Mouse (Mus musculus): Measurements from ENCODE around the gene Celsr2. TPM values are rescaled to one million over a fixed set of nuclear protein-coding genes. Genes with fewer than 3 reads are reported as not detected.
A peak's percentile ranks its signal among the peaks of the same experiment; 100 is the strongest.

Celsr2 gene
- total and polyA plus RNA-seq, 2 experiments from 2014 or later: 1.2 to 5.5 TPM

GRCm38 (mm10) chr3:108405536-108406305 lies 9.6 kb downstream of the Celsr2 start:
- Histone ChIP-seq H3K4me2 (ENCODE audit: low read depth, low read length) (no peak overlapping the region), H3K36me3 (replicated peaks; ENCODE audit: control insufficient read depth, insufficient read depth, low read length) (no peaks in the 10 kb centered on the region), H3K9me3 (replicated peaks; ENCODE audit: control insufficient read depth, low read length) (no peaks in the 10 kb centered on the region), H3K27me3 (ENCODE audit: control insufficient read depth, insufficient read depth, low read length) (no peaks in the 10 kb centered on the region), H3K27ac (ENCODE audit: low read depth) (no peak overlapping the region), H3K4me3 (ENCODE audit: low read depth, low read length) (no peak overlapping the region), H3K4me1 (ENCODE audit: control insufficient read depth, insufficient read depth) (no peaks in the 10 kb centered on the region), H3K9ac (replicated peaks; ENCODE audit: low read depth, low read length) (no peak overlapping the region)
- ATAC-seq (ENCODE audit: insufficient read depth, low read depth): no peak
- no peak for TF ChIP-seq EP300 (IDR thresholded peaks at IDR 0.05; ENCODE audit: low read depth)
- no peak for TF ChIP-seq CTCF (IDR thresholded peaks at IDR 0.05; ENCODE audit: low read depth)
- no peak for DNase-seq (ENCODE audit: low spot score)
- WGBS: 53% methylated on average over 14 of the region's 14 CpGs

- no peak overlapping the region for H3K27ac ChIP-seq (ENCODE audit: low read depth)
- no peak overlapping the region for H3K4me2 ChIP-seq (ENCODE audit: low read depth, low read length)
- no peaks in the 10 kb centered on the region for H3K36me3 ChIP-seq (replicated peaks; ENCODE audit: control insufficient read depth, insufficient read depth, low read length)
- no peak overlapping the region for H3K9ac ChIP-seq (replicated peaks; ENCODE audit: low read depth, low read length)
- DNase-seq (ENCODE audit: low spot score): no peak
- 92% methylated on average over 15 of the region's 15 CpGs for WGBS
- H3K27me3 ChIP-seq (ENCODE audit: control insufficient read depth, insufficient read depth, low read length): no peaks in the 10 kb centered on the region
- no peaks in the 10 kb centered on the region for H3K9me3 ChIP-seq (replicated peaks; ENCODE audit: control insufficient read depth, low read length)
- no peak for TF ChIP-seq CTCF (IDR thresholded peaks at IDR 0.05; ENCODE audit: low read depth)
- TF ChIP-seq EP300 (IDR thresholded peaks at IDR 0.05; ENCODE audit: low read depth): no peak
- H3K4me3 ChIP-seq (ENCODE audit: low read depth, low read length): no peak overlapping the region
- no peaks in the 10 kb centered on the region for H3K4me1 ChIP-seq (ENCODE audit: control insufficient read depth, insufficient read depth)
- no peak for ATAC-seq (ENCODE audit: insufficient read depth, low read depth)
Observed at GRCm38 (mm10) chr3:108402528-108402920, 12.8 kb downstream of the Celsr2 start.

- Histone ChIP-seq H3K36me3 (replicated peaks; ENCODE audit: control insufficient read depth, insufficient read depth, low read length) (no peaks in the 10 kb centered on the region), H3K9ac (replicated peaks; ENCODE audit: low read depth, low read length) (no peak overlapping the region), H3K9me3 (replicated peaks; ENCODE audit: control insufficient read depth, low read length) (no peaks in the 10 kb centered on the region), H3K4me1 (ENCODE audit: control insufficient read depth, insufficient read depth) (no peaks in the 10 kb centered on the region), H3K4me3 (ENCODE audit: low read depth, low read length) (no peak overlapping the region), H3K4me2 (ENCODE audit: low read depth, low read length) (no peak overlapping the region), H3K27me3 (ENCODE audit: control insufficient read depth, insufficient read depth, low read length) (no peaks in the 10 kb centered on the region), H3K27ac (ENCODE audit: low read depth) (no peak overlapping the region)
- 35% methylated on average over 22 of the region's 22 CpGs for WGBS
- DNase-seq (ENCODE audit: low spot score): peak; percentile 94
- ATAC-seq (ENCODE audit: insufficient read depth, low read depth): peak; percentile 96
- no peak for TF ChIP-seq EP300 (IDR thresholded peaks at IDR 0.05; ENCODE audit: low read depth)
- TF ChIP-seq CTCF (IDR thresholded peaks at IDR 0.05; ENCODE audit: low read depth): peak; percentile 96
Observed at GRCm38 (mm10) chr3:108401692-108402527, 13.4 kb downstream of the Celsr2 start.

- Histone ChIP-seq H3K27ac (ENCODE audit: low read depth) (no peak overlapping the region), H3K36me3 (replicated peaks; ENCODE audit: control insufficient read depth, insufficient read depth, low read length) (no peaks in the 10 kb centered on the region), H3K4me3 (ENCODE audit: low read depth, low read length) (no peak overlapping the region), H3K9me3 (replicated peaks; ENCODE audit: control insufficient read depth, low read length) (no peaks in the 10 kb centered on the region), H3K4me1 (ENCODE audit: control insufficient read depth, insufficient read depth) (no peaks in the 10 kb centered on the region), H3K9ac (replicated peaks; ENCODE audit: low read depth, low read length) (no peak overlapping the region), H3K27me3 (ENCODE audit: control insufficient read depth, insufficient read depth, low read length) (no peaks in the 10 kb centered on the region), H3K4me2 (ENCODE audit: low read depth, low read length) (no peak overlapping the region)
- ATAC-seq (ENCODE audit: insufficient read depth, low read depth) (no peak), DNase-seq (ENCODE audit: low spot score) (no peak)
- 69% methylated on average over 5 of the region's 5 CpGs for WGBS
- TF ChIP-seq CTCF (IDR thresholded peaks at IDR 0.05; ENCODE audit: low read depth) (no peak), EP300 (IDR thresholded peaks at IDR 0.05; ENCODE audit: low read depth) (no peak)
Observed at GRCm38 (mm10) chr3:108400442-108400841, 14.9 kb downstream of the Celsr2 start.

- H3K4me3 ChIP-seq (ENCODE audit: low read depth, low read length): no peak overlapping the region
- 81% methylated on average over 9 of the region's 9 CpGs for WGBS
- no peak overlapping the region for H3K4me2 ChIP-seq (ENCODE audit: low read depth, low read length)
- no peaks in the 10 kb centered on the region for H3K4me1 ChIP-seq (ENCODE audit: control insufficient read depth, insufficient read depth)
- DNase-seq (ENCODE audit: low spot score) (no peak), ATAC-seq (ENCODE audit: insufficient read depth, low read depth) (no peak)
- no peak overlapping the region for H3K9ac ChIP-seq (replicated peaks; ENCODE audit: low read depth, low read length)
- no peaks in the 10 kb centered on the region for H3K9me3 ChIP-seq (replicated peaks; ENCODE audit: control insufficient read depth, low read length)
- no peak overlapping the region for H3K27ac ChIP-seq (ENCODE audit: low read depth)
- no peaks in the 10 kb centered on the region for H3K27me3 ChIP-seq (ENCODE audit: control insufficient read depth, insufficient read depth, low read length)
- H3K36me3 ChIP-seq (replicated peaks; ENCODE audit: control insufficient read depth, insufficient read depth, low read length): no peaks in the 10 kb centered on the region
- TF ChIP-seq EP300 (IDR thresholded peaks at IDR 0.05; ENCODE audit: low read depth) (no peak), CTCF (IDR thresholded peaks at IDR 0.05; ENCODE audit: low read depth) (no peak)
Observed at GRCm38 (mm10) chr3:108398281-108398680, 17.1 kb downstream of the Celsr2 start.

Measured in heart, postnatal 0 days (tissue).